Mouse (Mus musculus) limb, embryonic 11.5 days (tissue): ENCODE measurements around the gene Jak3. TPM values are rescaled to one million over a fixed set of nuclear protein-coding genes. Genes with fewer than 3 reads are reported as not detected.

ENCODE experiments used
- ATAC-seq: fragments of 200-750 bp; cut with Nextera tagmentation; 2 replicates; pipeline ENCODE4 v1.8.0; 2017; ENCODE audit warnings: low read depth; ENCODE audit not compliant: insufficient number of reproducible peaks, low FRiP score, low TSS enrichment
- DNase-seq: peaks from one replicate; pipeline ENCODE4 v3.0.0-alpha.2; 2015; ENCODE audit warnings: low spot score
- H3K27ac ChIP-seq: fragments of 300-500 bp; sonication (generic); replicated peaks from 2 replicates; pipeline ENCODE4 v1.5.1; 2014; ENCODE audit warnings: low read depth, mild to moderate bottlenecking, low read length
- H3K27me3 ChIP-seq: fragments of 300-500 bp; sonication (generic); 2 replicates; pipeline ENCODE4 v1.6.1; 2014; ENCODE audit warnings: mild to moderate bottlenecking, low read length, mixed read lengths; ENCODE audit not compliant: control insufficient read depth, insufficient read depth
- H3K36me3 ChIP-seq: fragments of 300-500 bp; sonication (generic); 2 replicates; pipeline ENCODE4 v1.6.1; 2014; ENCODE audit warnings: mild to moderate bottlenecking, low read length, moderate library complexity, mixed read lengths; ENCODE audit not compliant: control insufficient read depth, insufficient read depth
- H3K4me1 ChIP-seq: fragments of 300-500 bp; sonication (generic); 2 replicates; pipeline ENCODE4 v1.6.1; 2014; ENCODE audit warnings: low read length, mixed read lengths; ENCODE audit not compliant: control insufficient read depth, insufficient read depth
- H3K4me2 ChIP-seq: fragments of 300-500 bp; sonication (generic); 2 replicates; pipeline ENCODE4 v1.6.1; 2014; ENCODE audit warnings: low read depth, mild to moderate bottlenecking, moderate library complexity; ENCODE audit not compliant: severe bottlenecking
- H3K4me3 ChIP-seq: fragments of 300-500 bp; sonication (generic); 2 replicates; pipeline ENCODE4 v1.5.1; 2014; ENCODE audit warnings: low read depth, low read length
- H3K9ac ChIP-seq: fragments of 300-500 bp; sonication (generic); 2 replicates; pipeline ENCODE4 v1.6.1; 2014; ENCODE audit warnings: mild to moderate bottlenecking, low read length
- H3K9me3 ChIP-seq: fragments of 300-500 bp; sonication (generic); 2 replicates; pipeline ENCODE4 v1.6.1; 2016; ENCODE audit warnings: low read length; ENCODE audit not compliant: control insufficient read depth
- WGBS: fragments of 180-500 bp; shearing (Covaris S2); extraction: QIAGEN DNeasy Blood & Tissue Kit; methylation state at CpG from one replicate; pipeline ENCODE4 v1.1.7; 2014; 5-methylcytosine and 5-hydroxymethylcytosine counted together
- polyA plus RNA-seq: library from polyadenylated mRNA; unstranded; fragments of >200 nt; fragmentation: Nextera tagmentation; extraction: Ambion mirVana; gene quantifications from 2 replicates; pipeline ENCODE4 v1.2.1, GENCODE M21; 2014

The Jak3 gene
- polyA plus RNA-seq, 1 experiment from 2014 or later, result 1.4 TPM

DNA sequence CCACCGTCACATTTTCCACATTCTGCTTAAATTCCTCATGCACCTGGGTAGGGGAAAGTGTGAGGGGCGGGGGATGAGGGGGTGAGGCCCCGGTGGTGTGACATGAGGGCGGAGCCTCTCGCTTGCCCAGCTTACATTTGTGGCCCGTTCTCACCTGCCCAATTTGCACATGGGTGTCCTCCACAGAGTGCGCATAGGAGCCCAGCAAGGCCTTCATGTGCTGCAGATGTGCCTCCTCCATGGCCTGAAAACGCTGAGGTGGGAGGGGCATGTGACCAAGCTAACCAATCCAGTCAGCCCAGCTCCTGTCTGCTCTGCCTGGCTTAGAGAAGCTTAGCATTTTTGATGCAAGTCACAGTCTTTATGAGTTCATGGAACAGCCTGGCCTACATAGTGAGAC is 39.4 kb downstream of the Jak3 start:
- no peak for DNase-seq
- H3K4me1 ChIP-seq, result peaks cover 11% of the 10 kb centered on the region
- 27% methylated on average over 8 of the region's 8 CpGs for WGBS
- H3K4me3 ChIP-seq, result no peak overlapping the region
- no peaks in the 10 kb centered on the region for H3K9me3 ChIP-seq
- ATAC-seq, result no peak; the same call in 1 of the 2 replicates
- H3K27ac ChIP-seq, result no peak overlapping the region
- no peak overlapping the region for H3K9ac ChIP-seq
- H3K4me2 ChIP-seq, result no peak overlapping the region
- H3K27me3 ChIP-seq, result no peaks in the 10 kb centered on the region
- no peaks in the 10 kb centered on the region for H3K36me3 ChIP-seq

DNA sequence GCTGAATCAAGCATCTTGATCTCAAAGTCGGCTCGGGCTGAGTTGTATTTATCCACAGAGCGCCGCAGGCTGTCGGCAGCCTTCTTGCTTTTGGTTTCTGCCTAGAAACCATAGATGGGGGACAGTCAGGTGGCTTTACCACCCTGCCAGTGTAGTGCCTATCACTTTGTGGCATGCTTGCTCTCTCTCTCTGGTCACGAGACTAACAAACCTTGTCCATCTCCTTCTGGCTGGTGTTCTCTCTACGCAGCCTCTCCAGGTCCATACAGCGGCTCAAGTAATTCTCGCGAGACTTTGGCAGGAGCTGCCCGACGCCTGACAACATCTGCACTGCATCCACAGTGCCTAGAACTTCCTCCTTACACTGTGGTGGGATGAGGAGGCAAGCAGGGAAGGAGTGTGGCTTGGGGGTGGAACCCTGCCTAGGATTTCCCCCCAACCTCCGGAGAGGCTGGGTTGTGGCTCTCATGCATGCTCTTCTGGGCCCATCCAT is 40.5 kb downstream of the Jak3 start:
- no peaks in the 10 kb centered on the region for H3K36me3 ChIP-seq
- H3K4me1 ChIP-seq, result peaks cover 12% of the 10 kb centered on the region
- ATAC-seq (no peak), DNase-seq (no peak)
- WGBS, result 71% methylated on average over 13 of the region's 13 CpGs
- no peak overlapping the region for H3K27ac ChIP-seq
- no peak overlapping the region for H3K4me3 ChIP-seq
- no peak overlapping the region for H3K4me2 ChIP-seq
- H3K9me3 ChIP-seq, result no peaks in the 10 kb centered on the region
- H3K27me3 ChIP-seq, result no peaks in the 10 kb centered on the region
- no peak overlapping the region for H3K9ac ChIP-seq

DNA sequence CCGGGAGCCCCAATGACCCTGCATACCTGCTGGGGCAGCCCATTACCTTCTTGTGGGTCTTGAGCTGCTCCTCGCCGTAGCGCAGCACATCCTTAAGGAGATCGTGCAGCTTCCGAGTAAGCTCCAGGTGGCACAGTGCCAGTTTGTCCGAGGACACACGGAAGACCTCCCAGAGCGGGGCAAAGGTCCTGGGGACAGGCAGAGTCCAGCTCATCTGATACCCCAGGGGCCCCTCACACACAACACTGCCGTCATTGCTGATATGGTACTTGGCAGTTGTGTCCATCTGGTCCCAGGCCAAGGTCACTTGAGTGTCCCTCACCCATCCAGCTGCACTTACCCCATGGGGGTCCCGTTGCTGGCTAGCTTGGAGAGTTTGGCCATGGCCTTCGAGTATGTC is 41.0 kb downstream of the Jak3 start:
- Histone ChIP-seq H3K4me2 (no peak overlapping the region), H3K4me1 (peaks cover 12% of the 10 kb centered on the region), H3K9me3 (no peaks in the 10 kb centered on the region), H3K36me3 (no peaks in the 10 kb centered on the region), H3K27me3 (no peaks in the 10 kb centered on the region), H3K4me3 (no peak overlapping the region), H3K9ac (no peak overlapping the region), H3K27ac (no peak overlapping the region)
- ATAC-seq (no peak), DNase-seq (no peak)
- WGBS, result 93% methylated on average over 12 of the region's 12 CpGs

DNA sequence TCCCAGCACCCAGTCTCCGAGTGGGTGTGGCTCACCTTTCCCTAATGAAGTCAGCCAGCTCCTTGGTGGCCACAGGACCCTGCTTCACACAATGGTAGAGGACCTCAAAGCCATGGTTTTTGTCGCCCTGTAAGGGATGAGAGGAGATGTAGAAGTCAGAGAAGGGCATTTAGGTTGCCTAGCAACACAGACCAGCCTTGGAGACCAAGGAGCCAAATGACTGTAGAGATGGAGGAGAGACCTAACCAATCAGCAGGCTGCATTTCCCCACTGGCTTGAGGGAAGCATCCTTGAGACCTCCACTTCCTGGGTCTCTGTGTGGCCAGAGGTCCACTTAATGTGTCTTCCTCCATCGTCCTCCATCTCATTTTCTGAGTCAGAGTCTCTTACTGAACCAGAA is 42.2 kb downstream of the Jak3 start:
- H3K4me3 ChIP-seq, result no peak overlapping the region
- no peak overlapping the region for H3K27ac ChIP-seq
- H3K9me3 ChIP-seq, result no peaks in the 10 kb centered on the region
- H3K36me3 ChIP-seq, result no peaks in the 10 kb centered on the region
- no peak overlapping the region for H3K9ac ChIP-seq
- no peak overlapping the region for H3K4me2 ChIP-seq
- WGBS, result 42% methylated on average over 3 of the region's 3 CpGs
- no peak for ATAC-seq
- DNase-seq, result no peak
- H3K4me1 ChIP-seq, result peaks cover 12% of the 10 kb centered on the region
- no peaks in the 10 kb centered on the region for H3K27me3 ChIP-seq

DNA sequence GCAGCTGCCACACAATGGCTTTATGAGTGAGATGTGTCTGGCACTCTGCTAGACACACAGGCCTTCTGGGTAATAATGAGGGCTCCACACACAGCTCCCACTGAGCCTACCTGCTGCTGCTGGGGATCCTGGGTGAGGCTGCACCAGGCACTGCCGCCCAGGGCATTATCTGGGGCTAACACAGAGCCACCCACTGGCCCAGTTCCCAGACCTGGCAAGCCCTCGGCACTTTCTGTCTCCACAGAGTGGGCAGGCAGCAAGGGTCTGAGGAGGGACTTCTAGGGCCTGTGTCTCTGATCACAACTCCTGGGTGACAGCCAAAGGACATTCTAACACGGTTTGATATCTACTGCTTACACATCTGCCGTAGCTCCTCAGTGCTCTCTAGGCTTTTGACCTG is 43.1 kb downstream of the Jak3 start:
- Histone ChIP-seq H3K27ac (no peak overlapping the region), H3K9me3 (no peaks in the 10 kb centered on the region), H3K36me3 (no peaks in the 10 kb centered on the region), H3K9ac (no peak overlapping the region), H3K4me2 (no peak overlapping the region), H3K4me3 (no peak overlapping the region), H3K4me1 (peaks cover 12% of the 10 kb centered on the region), H3K27me3 (peaks cover under 1% of the 10 kb centered on the region; the same call in 1 of the 2 replicates)
- 69% methylated on average over 4 of the region's 4 CpGs for WGBS
- DNase-seq, result no peak
- ATAC-seq, result no peak

DNA sequence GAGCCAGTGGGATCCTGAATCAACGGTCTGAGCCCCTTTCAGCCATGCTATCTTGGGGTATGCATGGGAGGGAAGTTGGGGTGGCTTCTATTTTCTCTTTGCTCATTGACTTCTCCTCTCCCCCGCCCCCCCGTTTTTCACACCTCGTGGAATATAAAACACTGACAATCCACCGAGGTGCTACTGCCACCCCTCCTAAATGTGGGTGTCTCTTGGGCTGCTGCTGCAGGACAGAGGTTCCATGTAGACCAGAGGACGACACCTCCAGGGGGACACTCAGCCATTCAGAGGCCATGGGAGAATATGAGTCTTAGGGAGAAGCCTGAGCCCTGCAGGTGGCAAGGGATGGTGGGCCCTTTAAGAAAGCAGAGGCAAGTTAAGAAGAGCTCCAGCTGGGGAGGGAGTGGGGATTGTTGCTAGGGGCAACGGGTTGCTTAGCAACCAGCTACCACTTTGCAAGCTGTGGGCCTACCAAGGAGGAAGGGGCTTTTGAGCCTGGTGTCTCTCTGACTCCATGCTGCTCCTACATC is 43.9 kb downstream of the Jak3 start:
- ATAC-seq (peak; percentile 56; the same call in 1 of the 2 replicates), DNase-seq (peak; percentile 79)
- H3K36me3 ChIP-seq, result no peaks in the 10 kb centered on the region
- WGBS, result 33% methylated on average over 7 of the region's 7 CpGs
- H3K27me3 ChIP-seq, result peaks cover 8% of the 10 kb centered on the region
- peaks cover 12% of the 10 kb centered on the region for H3K4me1 ChIP-seq
- H3K4me3 ChIP-seq, result no peak overlapping the region
- no peak overlapping the region for H3K4me2 ChIP-seq
- no peak overlapping the region for H3K9ac ChIP-seq
- no peaks in the 10 kb centered on the region for H3K9me3 ChIP-seq
- H3K27ac ChIP-seq, result no peak overlapping the region

DNA sequence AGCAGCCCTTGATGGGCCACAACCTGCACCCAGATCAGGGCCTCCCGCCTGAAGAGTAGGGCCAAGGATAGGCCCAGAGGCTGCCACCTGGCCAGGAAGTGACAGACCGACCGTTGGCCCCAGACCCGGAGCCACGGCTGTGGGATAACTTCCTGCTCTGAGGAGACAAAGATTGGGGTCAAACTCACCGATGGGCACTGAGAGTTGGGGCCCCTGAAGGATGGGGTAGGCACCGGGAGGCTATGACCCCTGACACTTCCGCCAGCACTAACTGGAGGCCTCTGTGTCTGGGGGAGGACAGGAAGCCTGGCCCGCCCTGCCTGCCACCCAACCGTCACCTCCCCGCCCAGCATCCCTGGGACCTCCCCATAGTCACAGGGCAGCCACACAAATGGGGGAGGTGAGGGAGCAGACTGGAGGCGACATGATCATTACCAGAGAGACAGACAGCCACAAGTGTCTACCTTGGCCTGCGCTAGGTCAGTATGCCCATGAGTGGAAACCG is 47.0 kb downstream of the Jak3 start:
- no peaks in the 10 kb centered on the region for H3K36me3 ChIP-seq
- WGBS, result 59% methylated on average over 14 of the region's 14 CpGs
- H3K9me3 ChIP-seq, result no peaks in the 10 kb centered on the region
- DNase-seq (no peak), ATAC-seq (no peak)
- no peak overlapping the region for H3K9ac ChIP-seq
- peaks cover 24% of the 10 kb centered on the region for H3K27me3 ChIP-seq
- no peak overlapping the region for H3K4me3 ChIP-seq
- no peak overlapping the region for H3K4me2 ChIP-seq
- peaks cover 10% of the 10 kb centered on the region for H3K4me1 ChIP-seq
- no peak overlapping the region for H3K27ac ChIP-seq

DNA sequence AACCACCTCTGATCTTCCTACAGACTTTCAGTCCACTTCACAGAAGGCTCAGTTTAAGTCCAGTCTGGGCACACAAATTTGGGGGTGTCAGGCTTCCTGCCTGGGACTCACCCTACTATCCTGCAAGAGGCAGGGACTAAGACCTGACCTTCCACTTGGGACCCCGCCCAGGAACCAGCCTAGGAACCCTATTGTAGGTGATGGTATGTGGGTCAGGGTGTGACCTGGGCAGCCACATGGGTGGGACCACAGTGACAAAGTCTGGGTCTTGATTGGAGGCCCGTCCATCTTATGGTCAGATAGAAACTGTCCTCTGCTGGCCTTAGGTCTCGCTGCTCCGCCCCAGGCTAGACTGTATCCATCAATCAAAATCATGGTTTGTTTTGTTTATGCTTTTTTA is 48.3 kb downstream of the Jak3 start:
- peaks cover 27% of the 10 kb centered on the region for H3K27me3 ChIP-seq
- no peak overlapping the region for H3K9ac ChIP-seq
- no peak for ATAC-seq
- DNase-seq, result no peak
- H3K4me2 ChIP-seq, result no peak overlapping the region
- no peak overlapping the region for H3K4me3 ChIP-seq
- H3K27ac ChIP-seq, result no peak overlapping the region
- WGBS, result 64% methylated on average over 4 of the region's 4 CpGs
- no peaks in the 10 kb centered on the region for H3K9me3 ChIP-seq
- no peaks in the 10 kb centered on the region for H3K36me3 ChIP-seq
- H3K4me1 ChIP-seq, result peaks cover 10% of the 10 kb centered on the region
